Mouse (Mus musculus) lung, postnatal 0 days (tissue): ENCODE data around the gene Rbfox2.

Experiments used
- CTCF ChIP-seq: IDR thresholded peaks from 2 replicates; pipeline ENCODE4 v1.5.1; 2016; ENCODE audit warnings: antibody characterized with exemption, mild to moderate bottlenecking
- EP300 ChIP-seq: IDR thresholded peaks from 2 replicates; pipeline ENCODE4 v1.6.1; 2016; ENCODE audit warnings: antibody characterized with exemption, mild to moderate bottlenecking, control low read depth

GRCm38 (mm10) chr15:77095216-77095615 lies 211.6 kb downstream of the Rbfox2 start:
- TF ChIP-seq CTCF (no peak), EP300 (no peak)
